Mouse (Mus musculus) stomach, embryonic 16.5 days (tissue): ENCODE measurements around the gene Nfkbie. TPM values are rescaled to one million over a fixed set of nuclear protein-coding genes. Genes with fewer than 3 reads are reported as not detected.

Experiments
- ATAC-seq: fragments of 200-750 bp; cut with Nextera tagmentation; 2 replicates; pipeline ENCODE4 v1.8.0; 2017; ENCODE audit warnings: moderate number of reproducible peaks, moderate TSS enrichment; ENCODE audit not compliant: insufficient read depth, low FRiP score
- H3K27ac ChIP-seq: fragments of 300-500 bp; sonication (generic); 2 replicates; pipeline ENCODE4 v1.5.1; 2014; ENCODE audit warnings: low read length
- H3K27me3 ChIP-seq: fragments of 300-500 bp; sonication (generic); 2 replicates; pipeline ENCODE4 v1.6.1; 2014; ENCODE audit warnings: low read length, control low read depth, mixed read lengths; ENCODE audit not compliant: control insufficient read depth, insufficient read depth
- H3K36me3 ChIP-seq: fragments of 300-500 bp; sonication (generic); 2 replicates; pipeline ENCODE4 v1.6.1; 2014; ENCODE audit warnings: low read length; ENCODE audit not compliant: control insufficient read depth, insufficient read depth
- H3K4me1 ChIP-seq: fragments of 300-500 bp; sonication (generic); 2 replicates; pipeline ENCODE4 v1.6.1; 2014; ENCODE audit warnings: low read length, control low read depth, mixed read lengths; ENCODE audit not compliant: control insufficient read depth, insufficient read depth
- H3K4me2 ChIP-seq: fragments of 300-500 bp; sonication (generic); 2 replicates; pipeline ENCODE4 v1.6.1; 2014; ENCODE audit warnings: low read depth, low read length, mixed read lengths
- H3K4me3 ChIP-seq: fragments of 300-500 bp; sonication (generic); replicated peaks from 2 replicates; pipeline ENCODE4 v1.5.1; 2014; ENCODE audit warnings: mild to moderate bottlenecking, low read length
- H3K9ac ChIP-seq: fragments of 300-500 bp; sonication (generic); 2 replicates; pipeline ENCODE4 v1.6.1; 2014; ENCODE audit warnings: low read length
- H3K9me3 ChIP-seq: fragments of 300-500 bp; sonication (generic); replicated peaks from 2 replicates; pipeline ENCODE4 v1.6.1; 2016; ENCODE audit warnings: low read length, control low read depth; ENCODE audit not compliant: control insufficient read depth
- WGBS: fragments of 180-500 bp; shearing (Covaris S2); extraction: QIAGEN DNeasy Blood & Tissue Kit; methylation state at CpG from one replicate; pipeline ENCODE4 v1.1.7; 2014; 5-methylcytosine and 5-hydroxymethylcytosine counted together
- polyA plus RNA-seq: library from polyadenylated mRNA; unstranded; fragments of >200 nt; fragmentation: Nextera tagmentation; extraction: Ambion mirVana; gene quantifications from 2 replicates; pipeline ENCODE4 v1.2.1, GENCODE M21; 2015

The Nfkbie gene
- polyA plus RNA-seq, 1 experiment from 2014 or later, result 4.4 TPM

DNA sequence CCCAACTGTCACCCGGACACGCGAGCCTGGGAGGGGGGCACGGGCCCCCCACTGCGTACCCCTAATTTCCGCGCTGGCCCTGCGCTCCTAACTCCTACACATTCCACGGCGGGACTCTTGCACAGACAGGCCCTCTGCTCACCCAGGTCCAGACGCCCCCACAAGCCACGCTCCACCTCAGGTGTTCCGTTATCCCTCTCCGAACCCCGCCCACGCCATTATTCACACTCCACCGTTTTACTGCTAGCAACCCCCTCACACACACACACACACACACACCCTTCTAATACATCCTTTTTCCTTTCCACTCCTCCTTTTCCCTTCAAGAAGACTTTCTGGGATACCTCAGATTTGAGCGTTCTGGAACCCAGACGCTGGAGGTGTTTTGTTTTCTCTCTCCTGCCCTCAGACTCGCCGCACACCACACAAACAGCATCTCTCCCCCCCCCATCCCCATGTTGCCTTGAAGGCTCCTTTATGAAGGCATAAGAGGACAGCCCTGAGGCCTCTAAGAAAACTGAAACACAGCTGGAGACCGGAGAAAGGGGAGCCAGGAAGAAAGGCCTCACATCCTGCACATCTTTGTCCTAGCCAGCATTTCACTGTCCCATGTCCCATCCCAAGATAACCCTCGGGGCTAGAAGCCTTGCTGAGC is 40.4 kb downstream of the Nfkbie start:
- Histone ChIP-seq H3K9me3 (no peaks in the 10 kb centered on the region), H3K4me2 (peak overlapping the region; percentile 85), H3K36me3 (no peaks in the 10 kb centered on the region), H3K27ac (peak overlapping the region; percentile 1; the same call in 1 of the 2 replicates), H3K4me3 (peak overlapping the region; percentile 54), H3K27me3 (0 out of 2 replicates have a peak, but pooled peaks cover 3% of the 10 kb centered on the region), H3K9ac (peak overlapping the region; percentile 71), H3K4me1 (peaks cover 68% of the 10 kb centered on the region)
- 10% methylated on average over 23 of the region's 23 CpGs for WGBS
- no peak for ATAC-seq

DNA sequence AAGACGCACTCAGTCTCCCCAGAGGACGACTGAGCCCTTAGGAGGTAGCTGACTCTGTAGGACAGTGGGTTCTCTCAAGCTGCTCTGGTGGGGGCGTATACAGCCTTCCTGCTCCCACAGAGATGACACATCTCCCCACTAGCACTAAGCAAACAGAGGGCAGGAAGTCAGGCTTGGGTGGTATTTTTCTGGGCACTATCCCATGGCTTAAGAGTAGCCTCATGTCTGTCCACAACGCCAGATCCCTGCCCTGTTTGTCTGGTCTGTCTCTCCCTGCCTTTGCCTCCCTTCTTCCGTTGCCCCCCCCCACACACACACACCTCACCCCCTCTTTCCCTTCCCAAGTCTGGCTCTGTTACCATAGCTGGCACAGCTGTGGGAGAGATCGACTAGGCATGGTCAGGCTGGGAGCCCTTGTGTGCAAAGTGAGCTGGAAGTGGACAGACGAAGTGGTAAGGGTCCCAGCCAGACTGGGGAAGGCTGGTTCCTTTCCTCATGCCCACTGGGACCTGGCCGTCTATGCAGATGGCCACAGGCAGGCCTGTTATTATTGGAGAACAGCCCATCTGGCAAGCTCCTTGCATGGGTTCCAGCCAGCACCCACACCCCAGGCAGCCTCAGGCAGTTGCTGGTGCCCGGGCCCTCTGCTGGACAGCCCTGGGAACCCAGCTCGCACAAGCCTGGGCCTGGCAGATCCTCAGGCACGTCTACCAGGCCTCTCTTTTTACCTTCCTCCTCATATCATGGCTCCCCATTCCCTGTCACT is 41.3 kb downstream of the Nfkbie start:
- ATAC-seq, result peak; percentile 19; the same call in 1 of the 2 replicates

DNA sequence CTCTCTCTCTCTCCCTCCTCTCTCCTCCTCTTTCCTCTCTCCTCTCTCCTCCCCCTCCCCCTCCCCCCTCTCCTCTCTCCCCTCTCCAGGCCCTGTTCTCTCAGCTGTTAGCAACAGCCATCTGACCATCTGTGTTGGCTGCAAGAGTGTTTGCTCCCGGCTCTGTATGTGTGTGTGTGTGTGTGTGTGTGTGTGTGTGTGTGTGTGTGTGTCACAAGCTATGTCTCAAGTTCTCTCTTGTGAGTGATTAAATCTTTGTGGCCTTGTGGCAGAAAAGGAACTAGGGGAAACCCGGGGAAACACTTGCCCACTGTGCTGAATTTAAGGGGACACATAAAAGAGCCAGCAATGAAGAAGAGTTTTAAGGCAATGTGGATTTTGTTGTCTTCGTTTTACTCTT is 42.3 kb downstream of the Nfkbie start:
- Histone ChIP-seq H3K9ac (no peak overlapping the region), H3K36me3 (no peaks in the 10 kb centered on the region), H3K9me3 (no peaks in the 10 kb centered on the region), H3K27me3 (0 out of 2 replicates have a peak, but pooled peaks cover 3% of the 10 kb centered on the region), H3K4me3 (no peak overlapping the region), H3K4me1 (peaks cover 62% of the 10 kb centered on the region), H3K4me2 (no peak overlapping the region), H3K27ac (0 out of 2 replicates have a peak overlapping the region, but pooled peaks have one; percentile 19)
- 29% methylated on average over 3 of the region's 3 CpGs for WGBS
- ATAC-seq, result no peak

More for the DNA sequence above, 41.3 kb downstream of the Nfkbie start:
- H3K4me2 ChIP-seq, result no peak overlapping the region; the same call in 1 of the 2 replicates
- H3K36me3 ChIP-seq, result no peaks in the 10 kb centered on the region
- H3K9ac ChIP-seq, result no peak overlapping the region; the same call in 1 of the 2 replicates
- peaks cover 67% of the 10 kb centered on the region for H3K4me1 ChIP-seq
- 41% methylated on average over 11 of the region's 11 CpGs for WGBS
- H3K27me3 ChIP-seq, result 0 out of 2 replicates have a peak, but pooled peaks cover 3% of the 10 kb centered on the region
- H3K27ac ChIP-seq, result peak overlapping the region; percentile 24
- no peak overlapping the region for H3K4me3 ChIP-seq
- H3K9me3 ChIP-seq, result no peaks in the 10 kb centered on the region

DNA sequence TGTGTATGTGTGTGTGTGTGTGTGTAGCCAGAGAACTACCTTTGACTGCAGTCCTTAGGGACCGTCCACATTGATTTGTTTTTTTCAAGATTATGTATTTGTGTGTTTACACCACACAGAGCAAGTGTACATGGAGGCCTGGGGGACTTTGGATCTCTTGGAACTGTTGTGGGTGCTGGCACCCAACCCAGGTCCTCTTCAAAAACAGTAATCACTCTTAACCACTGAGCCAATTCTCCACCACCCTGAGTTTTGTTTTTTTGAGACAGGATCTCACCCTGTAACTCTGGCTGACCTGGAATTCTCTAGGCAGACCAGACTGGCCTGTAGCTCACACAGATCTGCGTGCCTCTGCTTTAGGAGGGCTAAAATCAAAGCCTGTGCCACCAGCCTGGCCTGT is 42.9 kb downstream of the Nfkbie start:
- Histone ChIP-seq H3K36me3 (no peaks in the 10 kb centered on the region), H3K27me3 (0 out of 2 replicates have a peak, but pooled peaks cover 3% of the 10 kb centered on the region), H3K9me3 (no peaks in the 10 kb centered on the region), H3K4me3 (no peak overlapping the region), H3K4me1 (peaks cover 56% of the 10 kb centered on the region), H3K9ac (no peak overlapping the region), H3K4me2 (no peak overlapping the region), H3K27ac (peak overlapping the region; percentile 50; the same call in 1 of the 2 replicates)
- no peak for ATAC-seq
- WGBS, result 79% methylated on average over 2 of the region's 2 CpGs

DNA sequence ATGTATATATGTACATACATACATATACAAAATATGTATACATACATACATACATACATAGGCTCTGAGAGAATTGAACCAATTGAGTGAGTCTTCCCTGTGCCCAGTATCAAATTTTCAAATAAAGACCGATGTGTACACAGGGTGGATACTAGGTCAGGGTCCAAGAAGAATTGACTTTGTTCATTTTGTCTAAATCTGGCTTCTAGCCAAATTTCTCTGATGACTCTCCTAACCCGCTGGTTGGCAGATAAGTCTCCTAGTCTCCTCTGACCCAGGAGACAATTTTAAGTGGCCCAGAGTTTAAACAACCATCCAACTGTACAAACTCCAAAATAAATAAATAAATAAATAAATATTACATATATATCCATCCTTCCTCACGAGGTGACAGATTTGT is 43.4 kb downstream of the Nfkbie start:
- Histone ChIP-seq H3K36me3 (no peaks in the 10 kb centered on the region), H3K27ac (peak overlapping the region; percentile 69; the same call in 1 of the 2 replicates), H3K9me3 (no peaks in the 10 kb centered on the region), H3K4me2 (peak overlapping the region; percentile 73), H3K4me3 (peak overlapping the region; percentile 42), H3K9ac (peak overlapping the region; percentile 62; the same call in 1 of the 2 replicates), H3K27me3 (0 out of 2 replicates have a peak, but pooled peaks cover 3% of the 10 kb centered on the region), H3K4me1 (peaks cover 52% of the 10 kb centered on the region)
- 35% methylated on average over 3 of the region's 3 CpGs for WGBS
- no peak for ATAC-seq

DNA sequence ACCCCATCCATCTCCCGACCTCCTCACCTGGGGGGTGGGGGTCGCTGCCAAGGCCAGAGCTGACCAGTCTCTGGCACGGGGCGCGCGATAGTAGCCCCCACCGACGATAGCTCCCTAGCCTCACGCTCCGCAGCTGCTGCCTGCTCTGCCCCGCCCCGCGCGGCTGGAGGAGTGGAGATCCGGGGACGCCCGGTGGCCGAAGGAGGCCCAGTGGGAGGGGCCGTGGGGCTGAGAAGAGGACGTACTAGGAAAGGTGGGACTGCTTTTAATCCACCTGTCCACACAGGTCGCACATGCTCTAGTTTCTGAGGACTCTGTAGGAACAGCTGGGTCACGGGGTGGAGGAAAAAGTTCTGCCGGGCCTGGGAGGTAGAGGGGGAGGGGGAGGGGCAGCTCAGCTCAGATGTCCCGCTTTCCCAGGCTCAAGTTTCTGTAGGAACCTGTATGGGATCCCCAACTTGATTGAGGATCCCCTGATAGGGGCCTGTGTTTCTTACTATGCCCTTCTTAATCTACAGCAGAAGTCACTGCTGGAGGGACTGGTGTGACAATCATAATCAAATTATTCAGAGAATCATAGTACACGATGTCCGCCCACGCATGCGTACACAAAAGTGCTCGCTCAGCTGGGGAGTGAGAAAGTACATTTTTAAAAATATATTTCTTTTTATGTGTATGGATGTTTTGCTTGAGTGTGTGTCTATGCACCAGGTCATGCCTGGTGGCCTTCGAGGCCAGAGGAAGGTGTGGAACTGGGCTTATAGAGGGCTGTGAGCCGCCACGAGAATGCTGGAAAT is 44.1 kb downstream of the Nfkbie start, which contains the start of gene Slc29a1:
Gene Slc29a1 (minus strand): TSS at position 161 of the 797 bp plus-strand sequence.
- H3K27ac ChIP-seq, result peak within 1 kb of the TSS; percentile 69
- 17% methylated on average over 32 of the region's 32 CpGs for WGBS

DNA sequence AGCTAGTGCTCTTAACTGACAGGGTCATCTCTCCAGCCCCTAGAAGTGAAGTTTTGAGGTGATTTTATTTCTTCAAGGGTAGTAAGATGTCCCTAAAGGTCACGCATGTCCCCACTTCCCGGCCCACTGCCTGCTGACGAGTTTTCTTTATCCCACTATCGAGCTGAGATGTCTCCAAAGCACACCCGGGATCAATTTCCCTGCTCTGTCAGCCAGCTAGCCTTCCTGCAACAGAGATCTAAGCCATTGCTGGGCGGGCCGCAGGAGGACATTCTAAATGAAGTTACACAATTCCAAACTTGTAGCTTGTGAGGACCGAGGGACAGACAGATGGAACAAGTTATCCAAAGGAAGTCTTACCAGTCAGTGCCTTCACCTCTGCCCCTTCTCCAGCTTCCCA is 44.8 kb downstream of the Nfkbie start:
- WGBS, result 70% methylated on average over 8 of the region's 8 CpGs

More for the DNA sequence above, 44.1 kb downstream of the Nfkbie start, which contains the start of gene Slc29a1:
- no peaks in the 10 kb centered on the region for H3K9me3 ChIP-seq
- H3K27me3 ChIP-seq, result 0 out of 2 replicates have a peak, but pooled peaks cover 3% of the 10 kb centered on the region
- H3K36me3 ChIP-seq, result no peaks in the 10 kb centered on the region
- peaks cover 45% of the 10 kb centered on the region for H3K4me1 ChIP-seq
- peak within 1 kb of the TSS; percentile 62 for H3K9ac ChIP-seq
- peak; percentile 78 for ATAC-seq
- H3K4me2 ChIP-seq, result peak within 1 kb of the TSS; percentile 73
- H3K4me3 ChIP-seq, result peak within 1 kb of the TSS; percentile 42

DNA sequence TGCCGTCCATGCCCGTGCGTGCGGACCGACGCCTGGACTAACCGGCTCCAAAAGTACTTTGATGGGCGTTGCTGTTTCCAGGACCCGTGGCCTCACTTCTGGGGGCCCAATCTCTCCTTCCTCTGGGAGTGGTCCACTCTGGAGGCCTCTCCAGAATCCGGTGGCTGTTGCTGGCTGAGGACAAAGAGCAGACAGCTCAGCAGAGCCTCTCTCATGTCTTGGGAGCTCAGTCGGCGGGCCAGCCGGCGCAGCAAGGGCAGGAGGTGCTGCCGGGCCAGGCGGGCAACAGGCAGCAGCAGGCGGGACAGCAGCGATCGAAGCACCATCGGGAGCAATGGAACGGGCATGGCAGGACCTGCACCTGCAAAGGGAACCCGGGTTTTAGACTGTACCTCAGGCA is 45.8 kb downstream of the Nfkbie start:
- peaks cover 37% of the 10 kb centered on the region for H3K4me1 ChIP-seq
- 0 out of 2 replicates have a peak, but pooled peaks cover 3% of the 10 kb centered on the region for H3K27me3 ChIP-seq
- 26% methylated on average over 22 of the region's 22 CpGs for WGBS
- H3K9ac ChIP-seq, result 0 out of 2 replicates have a peak overlapping the region, but pooled peaks have one; percentile 2
- no peak overlapping the region for H3K4me2 ChIP-seq
- ATAC-seq, result no peak
- no peak overlapping the region for H3K4me3 ChIP-seq
- no peaks in the 10 kb centered on the region for H3K36me3 ChIP-seq
- H3K27ac ChIP-seq, result no peak overlapping the region
- no peaks in the 10 kb centered on the region for H3K9me3 ChIP-seq

More for the DNA sequence above, 44.8 kb downstream of the Nfkbie start:
- no peak overlapping the region for H3K4me3 ChIP-seq
- H3K9me3 ChIP-seq, result no peaks in the 10 kb centered on the region
- ATAC-seq, result no peak
- no peak overlapping the region for H3K9ac ChIP-seq
- 0 out of 2 replicates have a peak, but pooled peaks cover 3% of the 10 kb centered on the region for H3K27me3 ChIP-seq
- no peaks in the 10 kb centered on the region for H3K36me3 ChIP-seq
- no peak overlapping the region for H3K27ac ChIP-seq
- H3K4me1 ChIP-seq, result peaks cover 42% of the 10 kb centered on the region
- no peak overlapping the region for H3K4me2 ChIP-seq
